Mouse (Mus musculus) stomach, postnatal 0 days (tissue): ENCODE data around the gene Tsga10.

Experiments used
- CTCF ChIP-seq: IDR thresholded peaks from 2 replicates; pipeline ENCODE4 v1.5.1; 2016; ENCODE audit warnings: antibody characterized with exemption, low read depth, mild to moderate bottlenecking, moderate library complexity
- EP300 ChIP-seq: optimal IDR thresholded peaks from 2 replicates; pipeline ENCODE3; 2016; ENCODE audit warnings: antibody characterized with exemption

DNA sequence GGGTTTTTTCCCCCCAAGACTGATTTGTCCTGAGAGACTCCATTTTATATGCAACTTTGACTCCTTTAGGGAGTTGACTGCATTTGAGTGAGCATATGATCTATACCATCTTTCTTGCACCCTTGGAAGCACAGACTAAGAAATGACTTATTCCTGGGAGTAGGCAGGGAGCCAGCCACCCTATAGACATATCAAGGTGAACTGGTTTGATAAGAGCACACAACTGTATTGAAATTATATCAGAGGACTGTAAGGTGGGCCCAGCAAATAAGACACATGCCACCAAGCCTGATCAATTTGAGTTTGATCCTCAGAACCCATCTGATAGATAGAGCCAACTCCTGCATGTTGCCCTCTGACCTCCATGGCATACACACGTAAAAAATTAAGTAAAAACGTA is 3.1 kb upstream of the Tsga10 start:
- TF ChIP-seq CTCF (no peak), EP300 (no peak)
